Mouse (Mus musculus) intestine, postnatal 0 days (tissue): Measurements from ENCODE around the gene Sdr39u1. TPM values are rescaled to one million over a fixed set of nuclear protein-coding genes. Genes with fewer than 3 reads are reported as not detected.

Experiments
- ATAC-seq: fragments of 200-750 bp; cut with Nextera tagmentation; 2 replicates; pipeline ENCODE4 v1.8.0; 2017; ENCODE audit warnings: mild to moderate bottlenecking, moderate TSS enrichment, moderate library complexity
- H3K27ac ChIP-seq: fragments of 300-500 bp; sonication (generic); 2 replicates; pipeline ENCODE4 v1.5.1; 2014; ENCODE audit warnings: mild to moderate bottlenecking, low read depth, low read length, moderate library complexity
- H3K27me3 ChIP-seq: fragments of 300-500 bp; sonication (generic); replicated peaks from 2 replicates; pipeline ENCODE4 v1.6.1; 2014; ENCODE audit warnings: low read length, mixed read lengths; ENCODE audit not compliant: control insufficient read depth, insufficient read depth
- H3K36me3 ChIP-seq: fragments of 300-500 bp; sonication (generic); 2 replicates; pipeline ENCODE4 v1.6.1; 2014; ENCODE audit warnings: mild to moderate bottlenecking, moderate library complexity; ENCODE audit not compliant: control insufficient read depth, insufficient read depth
- H3K4me1 ChIP-seq: fragments of 300-500 bp; sonication (generic); replicated peaks from 2 replicates; pipeline ENCODE4 v1.6.1; 2014; ENCODE audit warnings: antibody characterized with exemption, low read length, mixed read lengths; ENCODE audit not compliant: control insufficient read depth, insufficient read depth
- H3K4me2 ChIP-seq: fragments of 300-500 bp; sonication (generic); replicated peaks from 2 replicates; pipeline ENCODE4 v1.6.1; 2014; ENCODE audit warnings: low read depth, mild to moderate bottlenecking, moderate library complexity
- H3K4me3 ChIP-seq: fragments of 300-500 bp; sonication (generic); 2 replicates; pipeline ENCODE4 v1.5.1; 2014; ENCODE audit warnings: low read depth, low read length
- H3K9ac ChIP-seq: fragments of 300-500 bp; sonication (generic); 2 replicates; pipeline ENCODE4 v1.6.1; 2014; ENCODE audit warnings: mild to moderate bottlenecking, low read depth, low read length
- H3K9me3 ChIP-seq: fragments of 300-500 bp; sonication (generic); 2 replicates; pipeline ENCODE4 v1.6.1; 2016; ENCODE audit warnings: mixed run types; ENCODE audit not compliant: control insufficient read depth
- CTCF ChIP-seq: sonication (generic); IDR thresholded peaks from 2 replicates; pipeline ENCODE4 v1.5.1; 2016; ENCODE audit warnings: low read depth, mild to moderate bottlenecking, control low read depth, antibody characterized with exemption, moderate library complexity
- WGBS: fragments of 180-500 bp; shearing (Covaris S2); extraction: QIAGEN DNeasy Blood & Tissue Kit; methylation state at CpG from one replicate; pipeline ENCODE4 v1.1.7; 2014; 5-methylcytosine and 5-hydroxymethylcytosine counted together
- polyA plus RNA-seq: library from polyadenylated mRNA; unstranded; fragments of >200 nt; fragmentation: Nextera tagmentation; extraction: Ambion mirVana; gene quantifications from 2 replicates; pipeline ENCODE4 v1.2.1, GENCODE M21; 2015

Gene Sdr39u1
- polyA plus RNA-seq, result 70.9 and 71.5 TPM in 2 replicates

DNA sequence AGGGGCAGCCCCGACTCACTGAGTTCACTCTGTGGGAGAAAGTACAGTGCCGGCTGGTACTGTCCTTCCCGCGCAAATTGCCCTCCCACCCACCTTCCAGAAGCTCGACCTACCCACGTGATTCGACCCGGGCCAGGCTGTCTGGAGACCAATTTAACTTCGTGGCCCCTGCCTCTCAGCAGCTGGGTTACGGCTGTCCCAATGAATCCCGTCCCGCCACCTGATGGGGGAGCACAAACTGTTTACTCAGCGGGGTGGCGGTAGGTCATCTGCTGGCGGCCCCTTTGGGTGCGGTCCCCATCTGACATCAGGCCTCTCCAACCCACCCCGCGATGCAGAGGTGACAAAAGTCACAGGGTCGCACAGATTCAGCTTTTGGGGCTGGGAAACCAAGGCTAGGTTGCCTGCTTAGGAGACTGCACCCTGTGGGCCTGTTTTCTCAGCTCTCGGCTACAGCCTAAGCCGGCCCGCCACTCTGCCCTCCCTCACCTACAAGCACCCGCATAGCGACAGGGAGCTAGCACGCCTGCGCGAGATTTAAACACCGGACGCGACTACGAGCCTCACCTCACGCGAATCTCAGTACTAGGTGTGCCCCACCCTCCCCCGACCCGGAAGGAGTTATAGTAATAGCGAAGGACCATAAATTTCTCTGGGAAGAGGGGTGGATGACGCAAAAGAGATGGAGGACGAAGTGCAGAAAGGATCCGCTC is at the start of gene Sdr39u1:
Sdr39u1 (minus strand) TSS at position 593 of the 713 bp plus-strand sequence.
- H3K4me3 ChIP-seq, result peak within 1 kb of the TSS; percentile 53
- H3K27me3 ChIP-seq, result no peaks in the 10 kb centered on the region
- TF ChIP-seq CTCF, result peak; percentile 13; the same call in 1 of the 2 replicates
- H3K27ac ChIP-seq, result peak within 1 kb of the TSS; percentile 84
- H3K9ac ChIP-seq, result peak within 1 kb of the TSS; percentile 75
- peaks cover 4% of the 10 kb centered on the region for H3K4me1 ChIP-seq
- peak; percentile 91 for ATAC-seq
- H3K36me3 ChIP-seq, result peaks cover 28% of the 10 kb centered on the region
- no peaks in the 10 kb centered on the region for H3K9me3 ChIP-seq
- under 1% methylated on average over 39 of the region's 39 CpGs for WGBS
- peak within 1 kb of the TSS; percentile 92 for H3K4me2 ChIP-seq

DNA sequence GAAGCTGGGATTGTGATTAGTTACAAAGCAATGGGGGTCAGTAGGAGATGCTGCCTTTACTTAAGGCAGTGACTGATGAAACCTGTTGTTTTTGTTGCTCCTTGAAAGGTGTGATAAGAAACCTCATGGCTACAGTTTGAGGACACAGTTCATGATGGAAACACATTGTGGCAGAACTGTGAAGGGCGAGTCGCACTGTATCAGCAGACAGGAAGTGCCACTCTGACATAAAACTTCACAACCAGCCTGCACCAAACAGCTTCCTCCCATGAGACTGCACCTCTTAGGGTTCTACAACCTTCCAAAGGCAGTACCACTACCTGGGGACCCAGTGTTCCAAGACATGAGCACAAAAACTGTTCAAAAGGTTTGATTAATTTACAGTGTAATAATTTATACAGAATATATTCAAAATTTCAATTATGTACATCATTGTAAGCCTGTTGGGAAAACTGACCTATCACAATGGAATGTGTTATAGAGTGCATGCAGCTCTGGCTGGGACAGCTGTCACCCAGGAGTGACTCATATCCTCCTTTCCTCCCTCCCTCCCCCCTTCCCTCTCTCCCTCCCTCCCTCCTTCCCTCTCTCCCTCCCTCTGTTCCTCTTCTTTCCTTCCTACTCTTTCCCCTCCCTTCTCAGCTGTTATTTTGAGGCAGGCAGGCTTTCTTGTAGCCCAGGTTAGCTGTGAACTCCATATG is 46.3 kb upstream of the Sdr39u1 start:
- Histone ChIP-seq H3K9ac (no peak overlapping the region), H3K36me3 (no peaks in the 10 kb centered on the region), H3K27me3 (0 out of 2 replicates have a peak, but pooled peaks cover 7% of the 10 kb centered on the region), H3K9me3 (no peaks in the 10 kb centered on the region), H3K4me3 (no peak overlapping the region), H3K4me2 (no peak overlapping the region), H3K4me1 (no peaks in the 10 kb centered on the region), H3K27ac (no peak overlapping the region)
- TF ChIP-seq CTCF, result no peak
- 71% methylated on average over 2 of the region's 2 CpGs for WGBS
- ATAC-seq, result no peak

DNA sequence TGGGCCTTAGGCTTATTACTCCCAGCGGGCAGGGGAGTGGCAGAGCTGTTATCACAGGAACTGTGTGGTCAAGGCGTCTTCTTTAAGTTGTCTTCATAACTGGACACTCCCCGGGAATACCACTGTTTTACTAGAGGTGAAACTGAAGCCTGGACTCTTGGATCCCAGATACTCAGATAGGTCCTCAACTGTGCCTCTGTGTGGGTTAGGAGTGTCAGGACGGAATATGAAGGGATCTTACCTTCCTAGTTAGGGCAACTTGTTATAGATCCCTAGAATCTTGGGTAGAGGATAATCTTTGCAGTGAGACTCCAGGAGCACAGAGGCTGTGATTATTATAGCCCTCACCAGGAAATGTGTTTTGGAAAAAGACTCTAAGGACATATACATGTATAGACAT is 44.5 kb upstream of the Sdr39u1 start, which contains the start of gene Cma1:
Cma1 (minus strand) TSS at position 101 of the 400 bp plus-strand sequence.
- Histone ChIP-seq H3K4me3 (no peak within 1 kb of the TSS), H3K9ac (no peak within 1 kb of the TSS), H3K36me3 (no peaks in the 10 kb centered on the region), H3K27me3 (0 out of 2 replicates have a peak, but pooled peaks cover 7% of the 10 kb centered on the region), H3K4me1 (no peaks in the 10 kb centered on the region), H3K27ac (no peak within 1 kb of the TSS), H3K4me2 (no peak within 1 kb of the TSS), H3K9me3 (no peaks in the 10 kb centered on the region)
- no peak for TF ChIP-seq CTCF
- ATAC-seq, result no peak
- 62% methylated on average over 4 of the region's 4 CpGs for WGBS

DNA sequence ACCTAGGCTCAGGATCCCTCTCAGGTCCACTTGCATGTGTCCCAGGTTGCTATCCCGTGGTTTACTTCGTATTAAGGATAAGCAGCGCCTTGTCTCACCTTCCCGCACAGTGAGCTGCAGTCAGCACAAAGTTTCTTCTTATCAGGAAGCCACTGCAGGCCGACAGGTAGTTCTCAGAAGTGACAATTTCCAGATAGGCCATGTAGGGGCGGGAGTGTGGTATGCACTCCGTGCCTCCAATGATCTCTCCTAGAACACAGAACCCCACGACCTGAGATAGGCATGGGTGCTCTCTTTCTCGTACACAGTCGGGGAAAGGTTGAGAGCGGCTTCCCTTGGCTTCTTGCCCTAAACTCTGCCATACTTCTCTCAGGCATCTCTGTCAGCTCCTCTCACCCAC is 43.5 kb upstream of the Sdr39u1 start:
- H3K36me3 ChIP-seq, result no peaks in the 10 kb centered on the region
- 0 out of 2 replicates have a peak, but pooled peaks cover 7% of the 10 kb centered on the region for H3K27me3 ChIP-seq
- no peak overlapping the region for H3K4me3 ChIP-seq
- TF ChIP-seq CTCF, result no peak
- WGBS, result 58% methylated on average over 11 of the region's 11 CpGs
- no peak overlapping the region for H3K4me2 ChIP-seq
- no peaks in the 10 kb centered on the region for H3K9me3 ChIP-seq
- no peak for ATAC-seq
- no peak overlapping the region for H3K27ac ChIP-seq
- H3K9ac ChIP-seq, result no peak overlapping the region
- H3K4me1 ChIP-seq, result no peaks in the 10 kb centered on the region

DNA sequence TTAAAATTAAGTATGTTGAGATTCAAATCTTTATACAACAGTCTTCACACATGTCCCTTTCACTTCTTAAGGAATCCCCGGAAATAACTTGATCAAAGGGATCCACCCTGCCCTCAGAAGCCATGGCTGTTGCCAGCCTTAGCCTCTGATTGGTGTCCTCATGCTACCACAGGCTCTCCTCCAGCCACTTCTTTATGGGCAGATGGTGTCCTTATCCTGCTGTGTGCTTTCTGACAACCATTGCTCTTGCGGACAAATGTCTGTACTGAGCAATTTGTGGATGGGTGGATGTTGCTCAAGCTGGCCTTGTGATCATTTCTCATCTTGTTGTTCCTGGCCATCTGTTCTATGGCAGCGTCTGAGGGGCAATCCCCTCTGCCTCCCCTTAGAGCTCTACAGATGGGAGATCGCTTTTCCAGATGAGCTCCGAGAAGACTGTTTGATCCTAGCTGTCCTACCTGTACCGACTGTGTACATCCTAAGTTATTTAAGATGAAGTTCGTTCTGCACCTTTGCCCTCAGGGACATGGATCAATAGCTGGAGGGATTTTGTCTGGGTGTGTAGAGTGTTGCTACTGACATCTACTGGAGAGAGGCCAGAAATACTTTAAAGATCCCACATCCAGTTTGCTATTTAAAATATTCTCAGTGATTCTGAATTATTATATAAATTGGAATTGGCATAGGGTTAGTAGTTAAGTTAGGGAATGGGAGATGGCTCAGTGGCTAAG is 40.1 kb upstream of the Sdr39u1 start:
- H3K4me1 ChIP-seq, result no peaks in the 10 kb centered on the region
- no peak overlapping the region for H3K4me2 ChIP-seq
- TF ChIP-seq CTCF, result peak; percentile 59
- H3K27me3 ChIP-seq, result no peaks in the 10 kb centered on the region
- ATAC-seq, result no peak
- no peak overlapping the region for H3K27ac ChIP-seq
- WGBS, result 34% methylated on average over 7 of the region's 7 CpGs
- no peaks in the 10 kb centered on the region for H3K36me3 ChIP-seq
- H3K4me3 ChIP-seq, result no peak overlapping the region
- no peak overlapping the region for H3K9ac ChIP-seq
- H3K9me3 ChIP-seq, result no peaks in the 10 kb centered on the region

DNA sequence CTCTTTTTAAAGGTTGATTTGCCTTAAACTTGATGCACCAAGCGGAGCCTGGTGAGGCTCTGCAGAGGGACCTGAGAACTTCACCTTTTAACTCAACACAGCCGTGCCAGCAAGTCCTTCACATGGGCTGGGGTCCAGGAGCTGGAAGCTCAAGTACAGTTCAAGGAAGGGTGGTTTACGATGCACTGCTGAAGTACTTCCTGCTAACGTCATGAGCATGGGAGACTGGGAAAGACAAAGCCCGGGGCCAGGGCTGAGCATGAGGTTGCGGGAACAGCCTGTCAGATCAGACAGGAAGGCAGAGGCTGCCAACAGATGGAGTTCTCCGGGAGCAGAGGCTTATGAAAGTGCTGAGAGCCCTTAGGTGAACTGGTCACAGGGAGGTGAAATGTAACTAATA is 33.5 kb upstream of the Sdr39u1 start:
- H3K4me2 ChIP-seq, result no peak overlapping the region
- H3K9ac ChIP-seq, result no peak overlapping the region
- no peak overlapping the region for H3K27ac ChIP-seq
- no peaks in the 10 kb centered on the region for H3K36me3 ChIP-seq
- WGBS, result 29% methylated on average over 7 of the region's 7 CpGs
- no peaks in the 10 kb centered on the region for H3K27me3 ChIP-seq
- no peak overlapping the region for H3K4me3 ChIP-seq
- ATAC-seq, result peak; percentile 56
- TF ChIP-seq CTCF, result 0 out of 2 replicates have a peak, but pooled peaks have one; percentile 11
- H3K9me3 ChIP-seq, result no peaks in the 10 kb centered on the region
- H3K4me1 ChIP-seq, result no peaks in the 10 kb centered on the region; the same call in 1 of the 2 replicates
